Mouse (Mus musculus) left cerebral cortex, adult 8-10 months (tissue): ENCODE measurements around the gene Get4. TPM values are rescaled to one million over a fixed set of nuclear protein-coding genes. Genes with fewer than 3 reads are reported as not detected.

Source experiments
- DNase-seq, 2 experiments: peaks; one replicate each; pipeline ENCODE4 v3.0.0; 2022; ENCODE audit warnings: low spot score in 2 of 2
- total RNA-seq, 4 experiments: library from RNA; stranded (reverse); gene quantifications; 2 replicates each; pipeline ENCODE4 v1.2.4; 2022

The Get4 gene
- total RNA-seq, 4 experiments from 2014 or later: 56.1 to 59.8 (median 57.6) TPM

- DNase-seq: peak; percentile 60 to 83
Observed at GRCm38 (mm10) chr5:139282191-139282590, 30.1 kb downstream of the Get4 start.

- no peak for DNase-seq
Observed at GRCm38 (mm10) chr5:139283460-139284180, 31.5 kb downstream of the Get4 start.

GRCm38 (mm10) chr5:139285383-139286067 lies 33.4 kb downstream of the Get4 start:
- peak in 1 of 2 experiments; percentile 63 for DNase-seq

GRCm38 (mm10) chr5:139286142-139286941 lies 34.2 kb downstream of the Get4 start:
- no peak for DNase-seq

- DNase-seq: no peak
Observed at GRCm38 (mm10) chr5:139287099-139287498, 35.0 kb downstream of the Get4 start.

- no peak for DNase-seq
Observed at GRCm38 (mm10) chr5:139287787-139288186, 35.7 kb downstream of the Get4 start.

- DNase-seq: no peak
Observed at GRCm38 (mm10) chr5:139288591-139288990, 36.5 kb downstream of the Get4 start.

- peak in 1 of 2 experiments; percentile 4 for DNase-seq
Observed at GRCm38 (mm10) chr5:139290467-139291259, 38.5 kb downstream of the Get4 start.

- DNase-seq: peak in 1 of 2 experiments; percentile 4
Observed at GRCm38 (mm10) chr5:139291811-139292560, 39.9 kb downstream of the Get4 start.

- no peak for DNase-seq
Observed at GRCm38 (mm10) chr5:139294089-139294488, 42.0 kb downstream of the Get4 start.

- no peak for DNase-seq
Observed at GRCm38 (mm10) chr5:139297092-139297491, 45.0 kb downstream of the Get4 start.

- no peak for DNase-seq
Observed at GRCm38 (mm10) chr5:139297745-139298144, 45.6 kb downstream of the Get4 start.

- DNase-seq: peak in 1 of 2 experiments; percentile 66
Observed at GRCm38 (mm10) chr5:139302101-139302500, 50.0 kb downstream of the Get4 start.

- DNase-seq: no peak
Observed at GRCm38 (mm10) chr5:139303646-139304061, 51.5 kb downstream of the Get4 start.

- no peak for DNase-seq
Observed at GRCm38 (mm10) chr5:139309946-139310345, 57.8 kb downstream of the Get4 start.

- no peak for DNase-seq
Observed at GRCm38 (mm10) chr5:139310477-139310876, 58.4 kb downstream of the Get4 start.

- DNase-seq: no peak
Observed at GRCm38 (mm10) chr5:139311822-139312221, 59.7 kb downstream of the Get4 start.

- no peak for DNase-seq
Observed at GRCm38 (mm10) chr5:139313536-139313935, 61.4 kb downstream of the Get4 start.

- no peak for DNase-seq
Observed at GRCm38 (mm10) chr5:139314941-139315642, 63.0 kb downstream of the Get4 start.
